ENCODE assay signal across 19 mouse cellular contexts in genomic region chr9:120796111-120796880, GRCm38 (mm10).
A peak's percentile ranks its signal among the peaks of the same experiment; 100 is the strongest.
DNase-seq lines count a peak whose midpoint lies in the region.
"Had no signal": no experiment of that assay in that cellular context is flagged by ENCODE, and none has a peak within 500 bp of the region (broad histone marks: within the 10 kb centered on the region; RNA-seq: fewer than 3 reads in every experiment).

No protein-coding gene starts in this region.

- peak; percentile 91 for DNase-seq in heart, adult 11 months
- DNase-seq in heart, postnatal 10 days = no peak
- DNase-seq in thymus, postnatal 14 days = peak; percentile 32
- no peak for DNase-seq in thymus, postnatal 10 days (ENCODE audit: low spot score in 2 of 2)
- peak; percentile 23 for DNase-seq in thymus, postnatal 25 days
- DNase-seq in liver = no peak
- no peak for DNase-seq in left cerebral cortex, adult 11 months (ENCODE audit: low spot score)
- DNase-seq: adrenal gland, adult 2 months; cerebellum, adult 18-20 months; cerebellum, postnatal 14 days; gastrocnemius, adult 2 months; gastrocnemius, postnatal 36 days; heart, postnatal 4 days; kidney, adult 8-10 months; kidney, postnatal 4 days; layer of hippocampus, postnatal 36 days; lung, adult 2 months; lung, postnatal 10 days; right cerebral cortex, postnatal 25 days had no signal

- intact Hi-C loops in heart, postnatal 10 days (cut with DNase I) = loop anchor here (5.0 kb wide), 1 partner anchor 121 kb away; no protein-coding TSS in a partner anchor

Comparison
In these comparisons a context has a peak if more than half of its experiments do, and no peak if none do; other contexts are left out.
1. DNase-seq: peak in heart, adult 11 months (single experiment), thymus, postnatal 14 days (single experiment) and thymus, postnatal 25 days (single experiment); none in heart, postnatal 10 days (0 of 2), thymus, postnatal 10 days (0 of 2), liver (single experiment) and left cerebral cortex, adult 11 months (single experiment).